Mouse (Mus musculus) layer of hippocampus, adult 18-20 months (tissue): ENCODE measurements around the gene Shroom1. TPM values are rescaled to one million over a fixed set of nuclear protein-coding genes. Genes with fewer than 3 reads are reported as not detected.

Experiments used
- DNase-seq, 2 experiments: peaks; one replicate each; pipeline ENCODE4 v3.0.0; 2022; ENCODE audit warnings: low spot score in 2 of 2
- total RNA-seq, 2 experiments: library from RNA; stranded (reverse); gene quantifications; 2 replicates each; pipeline ENCODE4 v1.2.3; 2021

Gene Shroom1
- total RNA-seq, 2 experiments from 2014 or later, result 5.7 TPM

DNA sequence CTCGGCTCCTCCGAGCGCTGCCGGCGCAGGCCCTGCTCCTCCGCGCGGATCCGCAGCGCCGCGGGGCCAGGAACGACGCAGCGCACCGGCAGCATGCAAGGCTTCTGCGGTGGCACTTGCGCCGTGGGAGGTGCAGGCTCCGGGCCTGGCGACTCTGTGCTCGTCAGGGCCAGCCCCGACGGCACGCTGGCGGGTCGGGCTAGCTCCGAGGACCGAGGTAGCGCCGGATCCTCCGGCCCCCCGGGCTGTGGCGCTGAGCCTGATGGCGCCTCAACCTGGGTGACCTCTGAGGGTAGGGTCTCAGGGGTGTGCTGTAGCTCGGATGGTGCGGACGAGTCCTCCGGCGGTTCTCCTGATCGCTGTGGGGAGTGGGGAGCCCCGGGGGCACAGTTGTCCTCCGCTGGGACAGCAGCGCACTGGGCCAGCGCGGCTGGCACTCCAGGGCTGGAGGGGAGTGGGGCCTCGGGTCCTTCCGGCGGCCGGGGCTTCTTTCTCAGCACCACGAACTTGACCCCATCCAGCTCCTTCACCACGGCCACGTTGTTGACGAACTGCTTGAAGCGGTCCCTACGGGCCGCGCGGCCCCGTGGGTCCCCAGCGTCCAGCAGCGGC is 22.3 kb downstream of the Shroom1 start:
- DNase-seq, result peak in 1 of 2 experiments; percentile 60

- peak; percentile 79 to 80 for DNase-seq
Measured at GRCm38 (mm10) chr11:53479783-53480301, 22.8 kb downstream of the Shroom1 start, which contains the start of the genes Gm9945 and Sowaha. Gene Gm9945, plus strand, starts transcription at chr11:53480166. Gene Sowaha, minus strand, starts transcription at chr11:53480274.

- no peak for DNase-seq
Measured at GRCm38 (mm10) chr11:53481088-53481730, 24.2 kb downstream of the Shroom1 start.

DNA sequence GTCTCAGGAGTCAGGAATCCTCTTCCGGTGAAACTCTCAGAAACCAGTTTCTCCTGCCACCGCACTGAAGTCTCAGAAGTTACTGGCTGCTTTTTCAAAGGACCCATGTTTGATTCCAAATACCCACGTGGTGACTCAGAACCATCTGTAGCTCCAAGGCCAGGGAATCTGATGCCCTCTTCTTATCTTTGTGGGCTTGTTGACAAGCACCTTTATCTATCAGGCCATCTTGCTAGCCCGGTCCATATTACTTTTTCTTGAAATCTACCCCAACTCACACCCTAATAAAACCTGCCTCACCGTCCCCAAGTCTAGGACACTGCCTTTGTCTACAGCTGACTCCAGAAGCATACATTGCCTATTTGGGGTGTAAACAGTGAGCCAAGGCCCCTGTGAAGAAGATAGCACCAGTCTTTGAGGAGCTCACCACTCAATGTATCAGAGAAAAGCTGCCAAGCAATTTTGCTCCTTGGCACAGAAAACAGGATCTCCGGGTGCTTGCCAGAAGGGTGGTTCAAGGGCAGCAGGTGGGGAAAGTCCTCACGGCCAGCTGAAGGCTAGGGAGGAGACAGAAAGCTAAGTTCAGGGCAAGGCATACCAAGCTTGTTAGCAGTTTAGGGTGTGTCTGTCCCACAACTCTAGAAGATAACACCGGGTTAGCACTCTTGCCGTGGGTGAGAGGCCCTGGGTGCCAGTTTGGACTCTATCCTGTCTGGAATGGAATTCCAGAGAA is 26.3 kb downstream of the Shroom1 start:
- no peak for DNase-seq

DNA sequence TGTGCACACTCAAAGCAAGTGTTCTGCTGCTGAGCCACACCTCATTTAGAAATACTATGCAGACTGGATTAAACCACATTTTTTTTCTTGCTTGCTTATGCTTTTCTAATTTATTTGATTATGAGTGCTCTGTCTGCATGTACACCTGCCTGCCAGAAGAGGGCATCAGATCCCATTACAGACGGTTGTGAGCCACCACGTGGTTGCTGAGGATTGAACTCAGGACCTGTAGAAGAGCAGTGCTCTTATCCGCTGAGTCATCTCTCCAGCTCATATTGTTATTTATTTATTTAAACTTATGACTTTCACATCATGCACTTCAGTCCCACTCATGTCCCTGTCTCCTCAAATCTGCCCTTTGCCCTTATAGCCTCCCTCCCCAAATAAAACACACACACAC is 28.7 kb downstream of the Shroom1 start:
- DNase-seq, result no peak

DNA sequence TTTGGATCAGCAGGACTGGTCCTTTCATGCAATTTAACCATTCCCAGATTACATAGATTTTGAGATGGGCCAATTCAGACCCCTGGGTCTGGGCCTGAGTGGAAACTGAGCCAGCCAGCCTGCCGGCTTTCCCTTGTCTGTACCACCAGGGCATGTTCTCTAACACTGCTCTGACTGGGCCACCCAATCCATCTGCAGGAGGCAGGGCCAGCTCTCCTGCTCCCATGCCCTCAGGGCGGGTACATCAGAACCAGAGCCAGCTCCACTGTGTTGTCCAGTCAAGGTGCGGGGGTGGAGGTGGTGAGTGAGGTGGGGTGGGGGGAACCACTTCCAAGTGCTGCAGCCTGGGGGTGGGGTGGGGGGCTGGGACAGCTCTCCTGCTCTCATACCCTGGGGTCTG is 29.3 kb downstream of the Shroom1 start:
- DNase-seq, result no peak

DNA sequence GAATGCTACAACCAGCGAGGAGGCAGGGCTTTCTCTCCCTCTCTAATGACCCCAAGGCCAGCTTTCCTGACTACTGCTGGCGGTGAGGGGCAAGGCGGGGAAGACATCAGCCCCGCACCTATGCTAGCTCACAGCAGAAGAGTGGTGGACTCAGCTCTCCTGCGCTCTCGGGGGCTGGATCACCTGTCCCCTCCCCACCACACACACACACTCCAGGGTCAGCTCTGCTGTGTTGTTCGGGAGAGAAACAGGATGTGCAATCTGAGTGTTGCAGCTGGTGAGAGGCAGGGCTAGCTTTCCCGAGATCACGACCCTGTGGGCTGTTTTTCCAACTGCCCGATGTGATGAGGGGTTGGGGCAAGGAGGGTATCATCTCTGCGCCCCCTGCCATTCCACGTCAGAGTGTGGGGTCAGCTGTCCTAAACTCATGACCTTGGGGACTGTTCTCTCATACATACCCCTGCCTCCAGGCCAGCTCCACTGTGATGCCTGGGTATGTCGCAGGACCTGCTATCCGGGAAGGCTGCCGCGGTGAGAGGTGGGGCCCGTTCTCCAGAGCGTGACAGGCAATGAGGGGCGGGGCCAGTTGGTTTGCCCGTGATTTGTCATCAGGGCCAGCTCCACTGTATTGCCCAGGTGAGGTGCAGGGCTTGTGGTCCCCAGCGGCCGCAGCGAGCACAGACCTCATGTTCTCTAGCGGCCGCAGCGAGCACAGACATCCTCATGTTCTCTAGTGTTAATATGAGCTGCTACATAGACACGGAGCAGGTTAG is 30.0 kb downstream of the Shroom1 start:
- DNase-seq, result no peak

GRCm38 (mm10) chr11:53489007-53489406 is 32.0 kb downstream of the Shroom1 start:
- DNase-seq, result no peak

DNA sequence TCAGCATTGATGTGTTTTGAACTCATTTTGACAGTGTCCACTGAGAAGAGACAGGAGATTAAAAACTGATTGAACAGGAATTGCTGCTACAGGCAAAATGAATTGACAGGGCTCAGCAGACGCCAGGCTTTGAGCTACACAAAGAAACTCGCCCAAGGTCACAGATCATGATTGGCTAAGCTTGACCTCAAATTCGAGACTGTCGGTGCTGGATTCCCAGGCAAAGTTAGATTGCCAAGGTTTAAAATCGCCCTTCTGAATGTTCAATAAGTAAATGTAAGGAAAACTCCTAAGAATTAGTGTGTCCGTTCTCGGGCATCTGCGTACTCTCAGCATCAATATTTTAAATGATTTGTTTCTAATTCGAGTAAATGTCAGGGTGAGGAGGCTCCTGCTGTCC is 32.4 kb downstream of the Shroom1 start:
- no peak for DNase-seq

DNA sequence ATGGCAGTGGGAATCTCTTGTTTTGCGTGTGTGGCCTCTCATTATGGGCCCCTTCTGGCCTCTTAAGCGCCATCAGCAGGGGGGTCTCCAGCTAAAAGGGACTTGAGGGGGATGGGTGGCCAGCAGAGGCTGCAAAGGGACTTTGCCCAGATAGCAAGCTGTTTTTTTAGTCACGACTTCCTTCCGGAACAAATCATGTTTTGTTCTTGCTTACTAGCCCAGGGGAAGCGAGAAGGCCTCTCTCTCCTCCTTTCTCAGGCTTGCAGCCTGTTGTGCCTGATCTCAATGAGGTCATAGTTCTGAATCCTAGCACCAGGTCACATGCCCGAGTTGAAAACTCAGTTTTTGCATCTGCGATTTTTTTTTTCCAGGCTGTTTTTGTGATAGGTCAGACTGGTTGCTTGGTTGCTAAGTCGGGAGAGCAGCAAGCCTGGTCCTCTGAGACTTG is 35.0 kb downstream of the Shroom1 start:
- DNase-seq, result no peak

- no peak for DNase-seq
Measured at GRCm38 (mm10) chr11:53493243-53493955, 36.4 kb downstream of the Shroom1 start.

- no peak for DNase-seq
Measured at GRCm38 (mm10) chr11:53495417-53495816, 38.4 kb downstream of the Shroom1 start.

DNA sequence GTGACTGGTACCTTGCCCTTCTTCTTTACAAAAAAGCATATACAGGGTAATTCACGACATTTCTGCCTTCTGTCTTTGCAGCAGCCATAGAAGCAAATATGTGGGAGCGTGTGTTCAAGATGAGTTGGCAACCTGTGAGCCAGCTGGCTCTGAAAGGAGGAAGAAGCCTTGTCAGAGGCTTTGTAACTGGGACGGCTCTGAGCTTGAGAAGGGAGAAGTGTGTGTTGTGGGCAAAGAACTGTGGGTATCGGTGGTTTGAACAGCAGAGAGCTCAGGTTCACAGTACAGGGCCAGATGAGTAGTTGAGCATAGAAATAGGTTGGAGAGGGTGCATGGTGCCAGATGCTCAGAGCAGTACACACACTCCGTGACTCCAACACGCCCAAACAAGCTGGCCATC is 39.9 kb downstream of the Shroom1 start:
- peak; percentile 43 to 69 for DNase-seq

GRCm38 (mm10) chr11:53500569-53500968 is 43.6 kb downstream of the Shroom1 start:
- DNase-seq, result no peak

DNA sequence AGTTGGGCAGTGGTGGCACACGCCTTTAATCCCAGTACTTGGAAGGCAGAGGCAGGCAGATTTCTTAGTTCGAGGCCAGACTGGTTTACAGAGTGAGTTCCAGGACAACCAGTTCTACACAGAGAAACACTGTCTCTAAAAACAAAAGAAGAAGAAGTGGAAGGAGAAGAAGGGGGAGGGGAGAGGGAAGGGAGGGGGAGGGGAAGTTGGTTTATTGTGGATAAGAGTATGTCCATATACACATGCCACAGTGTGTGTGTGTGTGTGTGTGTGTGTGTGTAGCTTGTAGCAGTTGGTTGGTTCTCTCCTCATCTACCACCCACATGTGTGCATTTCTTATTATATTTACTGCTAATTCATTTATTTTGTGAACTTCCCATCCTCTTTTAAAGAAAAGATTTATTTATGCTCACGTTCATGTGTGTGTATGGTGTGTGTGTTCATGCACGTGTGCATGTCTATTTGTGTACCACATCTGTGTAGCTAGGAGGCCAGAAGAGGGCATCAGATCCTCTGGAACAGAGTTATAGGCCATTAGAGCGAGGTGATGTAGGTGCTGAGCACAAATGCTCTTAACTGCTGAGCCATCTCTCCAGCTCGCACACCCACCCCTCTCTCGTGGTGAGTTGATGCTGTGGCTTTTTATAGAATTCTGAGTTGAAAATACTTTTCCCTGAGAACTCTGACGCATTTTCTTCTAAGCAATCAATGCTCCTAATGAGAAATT is 45.2 kb downstream of the Shroom1 start:
- DNase-seq, result no peak

DNA sequence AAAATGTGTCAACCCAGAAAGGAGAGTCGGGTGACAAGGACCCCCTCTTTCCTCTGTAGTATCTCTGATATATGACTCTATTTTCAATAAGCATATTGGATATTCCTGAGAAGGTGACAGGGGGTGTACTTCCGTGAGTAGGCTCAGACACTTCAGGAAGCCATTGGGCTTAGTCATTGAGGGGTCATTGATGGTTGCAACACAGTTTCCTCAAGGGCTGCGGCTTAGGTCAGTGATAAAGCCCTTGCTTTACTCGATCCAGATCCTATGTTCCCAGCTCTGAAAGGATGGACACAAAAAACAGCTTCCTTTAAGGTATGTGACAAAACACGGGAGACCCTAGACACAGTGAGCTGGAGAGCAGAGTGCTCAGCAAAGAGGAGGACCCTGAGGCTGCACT is 46.7 kb downstream of the Shroom1 start:
- DNase-seq, result no peak

- DNase-seq, result no peak
Measured at GRCm38 (mm10) chr11:53504376-53504775, 47.4 kb downstream of the Shroom1 start.

DNA sequence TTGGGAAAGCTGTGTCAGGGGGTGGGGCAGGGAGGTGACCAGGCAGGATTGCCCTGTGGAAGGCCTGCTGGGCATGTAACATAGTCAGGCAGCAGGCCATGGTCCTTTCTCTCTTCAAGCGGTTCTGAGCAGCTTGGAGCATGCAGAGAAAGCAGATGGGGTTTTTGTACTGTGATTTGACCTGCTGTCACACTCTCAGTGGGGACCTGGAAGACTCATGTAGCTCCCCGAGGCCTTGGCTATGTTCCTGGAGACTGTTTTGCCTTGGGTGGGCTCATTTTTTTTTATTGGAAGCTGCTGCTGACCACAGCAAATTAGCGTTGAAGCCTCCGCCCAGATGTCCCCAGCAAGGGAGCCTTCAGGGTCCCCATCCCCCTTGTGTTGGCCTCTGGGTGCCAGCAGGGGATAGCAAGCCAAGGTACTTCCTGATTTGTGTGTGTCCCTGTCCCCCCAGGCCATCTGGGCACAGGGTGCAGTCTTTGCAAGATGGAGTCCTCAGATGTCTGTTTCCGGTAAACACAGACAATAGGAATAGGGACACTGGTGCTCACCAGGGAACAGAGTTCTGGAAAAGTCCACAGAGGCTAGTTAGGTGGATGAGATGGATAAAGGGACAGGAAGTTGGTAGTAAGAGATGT is 48.1 kb downstream of the Shroom1 start:
- no peak for DNase-seq

- no peak for DNase-seq
Measured at GRCm38 (mm10) chr11:53507098-53507805, 50.2 kb downstream of the Shroom1 start.
